Mouse (Mus musculus): Measurements from ENCODE around the gene Vps8. TPM values are rescaled to one million over a fixed set of nuclear protein-coding genes. Genes with fewer than 3 reads are reported as not detected.

Vps8 gene
- polyA plus RNA-seq, 1 experiment from 2014 or later = 7.0 TPM

GRCm38 (mm10) chr16:21608176-21608865 is 185.4 kb downstream of the Vps8 start:
- no peaks in the 10 kb centered on the region for H3K27me3 ChIP-seq (ENCODE audit: control insufficient read depth, insufficient read depth, low read length)
- no peak overlapping the region for H3K9ac ChIP-seq (ENCODE audit: low read length)
- TF ChIP-seq EP300 (optimal IDR thresholded peaks at IDR 0.05) (no peak), CTCF (IDR thresholded peaks at IDR 0.05; ENCODE audit: low read depth) (no peak)
- no peak for DNase-seq (ENCODE audit: low spot score)
- 71% methylated on average over 10 of the region's 10 CpGs for WGBS
- H3K27ac ChIP-seq (replicated peaks) = no peak overlapping the region
- no peak overlapping the region for H3K4me3 ChIP-seq (ENCODE audit: low read depth, low read length)
- no peaks in the 10 kb centered on the region for H3K9me3 ChIP-seq (ENCODE audit: control insufficient read depth, low read length)
- no peak overlapping the region for H3K4me2 ChIP-seq (replicated peaks; ENCODE audit: low read depth)
- no peaks in the 10 kb centered on the region for H3K4me1 ChIP-seq (replicated peaks; ENCODE audit: control insufficient read depth, insufficient read depth)
- no peaks in the 10 kb centered on the region for H3K36me3 ChIP-seq (ENCODE audit: control insufficient read depth, insufficient read depth, low read length)
- ATAC-seq (ENCODE audit: low FRiP score, low TSS enrichment) = no peak

- ATAC-seq (ENCODE audit: low FRiP score, low TSS enrichment) = no peak
- H3K27me3 ChIP-seq (ENCODE audit: control insufficient read depth, insufficient read depth, low read length) = no peaks in the 10 kb centered on the region
- no peaks in the 10 kb centered on the region for H3K36me3 ChIP-seq (ENCODE audit: control insufficient read depth, insufficient read depth, low read length)
- H3K4me2 ChIP-seq (replicated peaks; ENCODE audit: low read depth) = no peak overlapping the region
- WGBS = 89% methylated on average over 4 of the region's 4 CpGs
- DNase-seq (ENCODE audit: low spot score) = no peak
- TF ChIP-seq CTCF (IDR thresholded peaks at IDR 0.05; ENCODE audit: low read depth) = no peak
- TF ChIP-seq EP300 (optimal IDR thresholded peaks at IDR 0.05) = no peak
- H3K4me3 ChIP-seq (ENCODE audit: low read depth, low read length) = no peak overlapping the region
- H3K27ac ChIP-seq (replicated peaks) = no peak overlapping the region
- no peaks in the 10 kb centered on the region for H3K4me1 ChIP-seq (replicated peaks; ENCODE audit: control insufficient read depth, insufficient read depth)
- no peak overlapping the region for H3K9ac ChIP-seq (ENCODE audit: low read length)
- no peaks in the 10 kb centered on the region for H3K9me3 ChIP-seq (ENCODE audit: control insufficient read depth, low read length)
Measured at GRCm38 (mm10) chr16:21610473-21610872, 187.6 kb downstream of the Vps8 start.

GRCm38 (mm10) chr16:21615802-21616201 is 192.9 kb downstream of the Vps8 start:
- ATAC-seq (ENCODE audit: low FRiP score, low TSS enrichment) (no peak), DNase-seq (ENCODE audit: low spot score) (peak; percentile 17)
- Histone ChIP-seq H3K4me2 (replicated peaks; ENCODE audit: low read depth) (no peak overlapping the region), H3K4me1 (replicated peaks; ENCODE audit: control insufficient read depth, insufficient read depth) (no peaks in the 10 kb centered on the region), H3K4me3 (ENCODE audit: low read depth, low read length) (no peak overlapping the region), H3K27me3 (ENCODE audit: control insufficient read depth, insufficient read depth, low read length) (no peaks in the 10 kb centered on the region), H3K9ac (ENCODE audit: low read length) (no peak overlapping the region), H3K9me3 (ENCODE audit: control insufficient read depth, low read length) (no peaks in the 10 kb centered on the region), H3K27ac (replicated peaks) (no peak overlapping the region), H3K36me3 (ENCODE audit: control insufficient read depth, insufficient read depth, low read length) (no peaks in the 10 kb centered on the region)
- WGBS = 63% methylated on average over 7 of the region's 7 CpGs
- TF ChIP-seq CTCF (IDR thresholded peaks at IDR 0.05; ENCODE audit: low read depth) = peak; percentile 76
- no peak for TF ChIP-seq EP300 (optimal IDR thresholded peaks at IDR 0.05)

GRCm38 (mm10) chr16:21620630-21621029 is 197.7 kb downstream of the Vps8 start:
- H3K27me3 ChIP-seq (ENCODE audit: control insufficient read depth, insufficient read depth, low read length) = no peaks in the 10 kb centered on the region
- ATAC-seq (ENCODE audit: low FRiP score, low TSS enrichment) (no peak), DNase-seq (ENCODE audit: low spot score) (no peak)
- no peaks in the 10 kb centered on the region for H3K36me3 ChIP-seq (ENCODE audit: control insufficient read depth, insufficient read depth, low read length)
- H3K4me3 ChIP-seq (ENCODE audit: low read depth, low read length) = no peak overlapping the region
- H3K27ac ChIP-seq (replicated peaks) = no peak overlapping the region
- H3K4me1 ChIP-seq (replicated peaks; ENCODE audit: control insufficient read depth, insufficient read depth) = no peaks in the 10 kb centered on the region
- H3K9me3 ChIP-seq (ENCODE audit: control insufficient read depth, low read length) = no peaks in the 10 kb centered on the region
- no peak overlapping the region for H3K4me2 ChIP-seq (replicated peaks; ENCODE audit: low read depth)
- 63% methylated on average over 2 of the region's 2 CpGs for WGBS
- H3K9ac ChIP-seq (ENCODE audit: low read length) = no peak overlapping the region
- TF ChIP-seq EP300 (optimal IDR thresholded peaks at IDR 0.05) (no peak), CTCF (IDR thresholded peaks at IDR 0.05; ENCODE audit: low read depth) (no peak)

- Histone ChIP-seq H3K27ac (replicated peaks) (no peak overlapping the region), H3K36me3 (ENCODE audit: control insufficient read depth, insufficient read depth, low read length) (no peaks in the 10 kb centered on the region), H3K4me3 (ENCODE audit: low read depth, low read length) (no peak overlapping the region), H3K9ac (ENCODE audit: low read length) (no peak overlapping the region), H3K4me1 (replicated peaks; ENCODE audit: control insufficient read depth, insufficient read depth) (no peaks in the 10 kb centered on the region), H3K27me3 (ENCODE audit: control insufficient read depth, insufficient read depth, low read length) (no peaks in the 10 kb centered on the region), H3K4me2 (replicated peaks; ENCODE audit: low read depth) (no peak overlapping the region), H3K9me3 (ENCODE audit: control insufficient read depth, low read length) (no peaks in the 10 kb centered on the region)
- 63% methylated on average over 6 of the region's 6 CpGs for WGBS
- no peak for TF ChIP-seq CTCF (IDR thresholded peaks at IDR 0.05; ENCODE audit: low read depth)
- TF ChIP-seq EP300 (optimal IDR thresholded peaks at IDR 0.05) = no peak
- ATAC-seq (ENCODE audit: low FRiP score, low TSS enrichment) = no peak
- no peak for DNase-seq (ENCODE audit: low spot score)
Measured at GRCm38 (mm10) chr16:21625784-21626634, 203.1 kb downstream of the Vps8 start.

GRCm38 (mm10) chr16:21627248-21627647 is 204.3 kb downstream of the Vps8 start:
- ATAC-seq (ENCODE audit: low FRiP score, low TSS enrichment) (no peak), DNase-seq (ENCODE audit: low spot score) (no peak)
- Histone ChIP-seq H3K27me3 (ENCODE audit: control insufficient read depth, insufficient read depth, low read length) (no peaks in the 10 kb centered on the region), H3K9me3 (ENCODE audit: control insufficient read depth, low read length) (no peaks in the 10 kb centered on the region), H3K36me3 (ENCODE audit: control insufficient read depth, insufficient read depth, low read length) (no peaks in the 10 kb centered on the region), H3K4me3 (ENCODE audit: low read depth, low read length) (no peak overlapping the region), H3K27ac (replicated peaks) (no peak overlapping the region), H3K9ac (ENCODE audit: low read length) (no peak overlapping the region), H3K4me1 (replicated peaks; ENCODE audit: control insufficient read depth, insufficient read depth) (no peaks in the 10 kb centered on the region), H3K4me2 (replicated peaks; ENCODE audit: low read depth) (no peak overlapping the region)
- WGBS = 78% methylated on average over 6 of the region's 6 CpGs
- no peak for TF ChIP-seq EP300 (optimal IDR thresholded peaks at IDR 0.05)

All from stomach, postnatal 0 days (tissue).